Mouse (Mus musculus): Measurements from ENCODE around the gene Plekha1. TPM values are rescaled to one million over a fixed set of nuclear protein-coding genes. Genes with fewer than 3 reads are reported as not detected.

Plekha1 gene
- total RNA-seq, 4 experiments from 2014 or later = 94.6 to 101 (median 96.9) TPM

DNA sequence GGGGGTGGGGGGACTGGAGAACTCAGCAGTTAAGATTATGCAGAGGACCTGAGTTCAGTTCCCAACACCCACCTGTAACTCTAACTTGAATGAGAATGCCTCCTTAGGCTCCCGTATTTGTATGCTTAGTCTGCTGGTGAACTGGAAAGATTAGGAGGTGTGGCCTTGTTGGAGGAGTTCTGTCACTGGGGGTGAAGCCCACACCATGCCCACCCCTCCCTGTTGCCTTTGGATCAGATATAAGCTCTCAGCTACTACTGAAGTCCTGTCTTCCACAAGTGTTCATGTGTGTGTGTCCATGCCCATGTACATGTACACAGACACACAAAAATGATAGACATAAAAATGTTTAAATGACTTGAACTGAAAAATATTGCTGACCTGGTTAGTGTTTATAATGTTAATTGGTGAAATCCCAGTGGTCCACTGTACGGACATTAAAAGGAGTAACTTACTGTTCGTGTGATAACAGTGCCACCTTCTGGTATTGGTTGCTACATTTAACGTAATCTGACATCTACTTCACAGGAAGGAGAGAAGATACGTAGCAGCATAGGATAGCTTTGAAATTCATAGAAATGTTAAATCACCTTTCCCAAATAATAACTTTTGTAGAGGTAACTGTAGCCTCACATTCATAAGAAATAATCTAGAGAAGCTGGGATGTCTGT lies 49.3 kb downstream of the Plekha1 start:
- DNase-seq (ENCODE audit: low spot score in 2 of 2) = no peak

DNA sequence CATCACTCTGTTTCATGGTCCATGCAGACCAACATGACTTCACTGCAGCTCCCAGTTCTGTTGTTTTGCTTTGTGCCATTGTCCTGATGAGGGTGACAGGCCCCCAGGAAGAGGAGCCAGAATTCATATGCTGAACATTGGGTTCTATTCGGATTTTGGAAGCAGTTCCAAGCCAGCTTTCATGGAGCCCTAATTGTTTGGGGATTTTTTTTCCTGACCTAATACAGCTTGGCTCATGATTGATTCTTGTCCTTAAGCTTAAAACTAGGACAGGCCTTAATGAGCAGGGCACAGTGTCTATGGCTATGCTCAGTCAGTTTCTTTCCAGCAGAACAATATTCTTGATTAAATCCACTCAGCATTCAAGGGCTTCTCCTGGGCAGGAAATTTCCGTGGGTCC lies 52.7 kb downstream of the Plekha1 start:
- peak in 1 of 2 experiments; percentile 43 for DNase-seq (ENCODE audit: low spot score in 2 of 2)

DNA sequence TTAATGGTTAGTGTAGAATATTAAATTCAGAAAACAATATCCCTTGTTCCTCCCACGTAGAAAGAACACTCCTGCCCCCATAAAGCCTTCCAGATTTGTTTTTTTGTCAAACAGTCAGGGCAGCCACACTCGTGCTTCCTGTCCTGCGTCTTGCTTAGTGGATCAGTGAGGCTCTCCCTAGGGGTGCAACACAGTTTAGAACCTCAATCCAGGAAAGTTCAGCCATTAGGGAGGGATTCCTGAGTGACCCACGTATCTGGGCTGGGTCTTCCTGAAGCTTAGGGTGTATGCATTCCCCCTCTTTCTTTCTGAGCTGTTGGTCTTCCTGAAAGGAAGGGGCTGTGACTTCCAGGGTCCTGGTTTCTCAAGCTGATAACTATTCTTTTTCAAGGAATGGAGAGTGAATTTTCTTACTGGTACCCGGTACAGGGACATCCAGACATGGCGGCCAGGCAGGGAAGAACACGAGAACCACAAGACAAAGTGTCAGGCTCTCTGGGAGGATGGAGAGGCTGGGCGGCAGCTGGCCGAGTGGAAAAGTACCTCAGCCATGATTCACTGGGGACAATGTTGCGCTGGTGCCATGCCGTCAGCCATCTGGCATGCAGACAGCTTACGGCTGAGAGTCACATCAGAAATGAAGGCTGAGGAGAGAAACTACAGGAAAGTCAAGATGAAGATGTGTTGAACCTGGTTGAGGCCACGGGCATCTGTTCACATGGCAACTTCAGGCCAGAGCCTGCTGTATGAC lies 57.6 kb downstream of the Plekha1 start:
- no peak for DNase-seq (ENCODE audit: low spot score in 2 of 2)

DNA sequence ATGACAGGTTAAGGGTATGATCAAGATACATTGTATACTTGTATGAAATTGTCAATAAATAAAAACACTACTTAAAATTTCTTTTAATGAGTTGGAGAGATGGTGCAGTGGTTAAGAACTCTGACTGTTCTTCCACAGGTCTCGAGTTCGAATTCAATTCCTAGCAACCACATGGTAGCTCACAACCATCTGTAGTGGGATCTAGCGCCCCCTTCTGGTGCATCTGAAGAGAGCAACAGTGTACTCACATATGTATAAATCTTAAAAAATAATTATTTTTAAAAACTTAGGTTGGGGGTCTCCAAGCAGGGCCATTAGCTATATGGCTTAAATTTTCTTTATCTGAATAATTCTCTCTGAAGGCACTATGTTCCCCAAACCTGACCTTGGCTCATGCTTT lies 64.8 kb downstream of the Plekha1 start:
- no peak for DNase-seq (ENCODE audit: low spot score in 2 of 2)

DNA sequence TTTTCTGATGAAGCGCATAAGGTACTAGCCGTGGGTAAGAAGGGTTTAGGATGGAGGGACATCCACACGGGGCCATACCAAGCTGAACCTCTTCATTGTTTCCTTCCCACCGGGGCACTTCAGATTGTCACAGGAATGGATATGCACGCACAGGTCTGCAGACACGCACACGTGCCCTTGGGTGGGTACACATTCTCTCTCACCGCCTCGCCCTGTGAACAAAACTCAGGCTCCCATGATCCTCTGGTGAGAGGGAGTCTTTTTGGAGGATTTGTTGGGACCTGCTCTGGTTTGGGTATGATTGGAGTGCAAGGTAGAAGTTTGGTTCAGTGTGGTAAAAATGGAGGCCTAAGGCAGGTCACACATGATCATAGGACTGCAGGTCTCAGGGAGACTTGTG lies 67.4 kb downstream of the Plekha1 start:
- no peak for DNase-seq (ENCODE audit: low spot score in 2 of 2)

DNA sequence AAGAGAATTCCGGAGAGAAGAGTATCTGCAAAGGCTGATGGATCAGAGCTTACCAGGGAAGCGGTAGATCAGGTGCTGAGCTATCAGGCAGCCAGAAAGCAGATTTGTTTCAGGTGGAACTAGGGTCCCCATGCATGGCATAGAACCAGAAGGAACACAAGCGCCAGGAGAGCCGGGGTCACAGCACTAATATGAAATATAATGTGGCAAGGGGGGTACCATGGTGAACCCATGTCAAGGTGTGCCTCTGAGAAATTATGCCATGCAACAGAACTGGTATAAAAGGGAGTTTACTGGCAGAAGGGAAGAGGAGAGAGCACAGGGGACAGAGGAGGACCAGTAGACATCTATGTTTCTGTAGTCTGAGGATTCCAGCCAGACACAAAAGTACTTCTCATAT lies 69.1 kb downstream of the Plekha1 start:
- DNase-seq (ENCODE audit: low spot score in 2 of 2) = no peak

DNA sequence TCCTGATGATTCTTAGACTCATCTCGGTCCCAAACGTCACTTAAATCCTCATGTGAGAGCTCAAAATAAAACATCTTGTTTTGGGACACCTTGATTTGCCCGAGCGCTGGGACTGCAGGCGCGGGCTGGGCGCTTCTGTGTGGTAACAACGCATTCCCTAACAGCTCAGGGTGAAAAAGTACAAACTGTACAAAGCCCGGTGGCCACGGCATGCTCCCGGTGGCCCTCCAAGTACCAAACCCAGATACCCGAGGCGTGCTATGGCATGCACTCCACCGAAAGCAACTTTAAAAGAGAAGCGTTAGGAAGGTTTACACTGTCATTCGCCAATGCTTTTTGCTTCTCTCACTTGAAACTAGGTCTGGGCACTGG lies 69.9 kb downstream of the Plekha1 start:
- DNase-seq (ENCODE audit: low spot score in 2 of 2) = no peak

DNA sequence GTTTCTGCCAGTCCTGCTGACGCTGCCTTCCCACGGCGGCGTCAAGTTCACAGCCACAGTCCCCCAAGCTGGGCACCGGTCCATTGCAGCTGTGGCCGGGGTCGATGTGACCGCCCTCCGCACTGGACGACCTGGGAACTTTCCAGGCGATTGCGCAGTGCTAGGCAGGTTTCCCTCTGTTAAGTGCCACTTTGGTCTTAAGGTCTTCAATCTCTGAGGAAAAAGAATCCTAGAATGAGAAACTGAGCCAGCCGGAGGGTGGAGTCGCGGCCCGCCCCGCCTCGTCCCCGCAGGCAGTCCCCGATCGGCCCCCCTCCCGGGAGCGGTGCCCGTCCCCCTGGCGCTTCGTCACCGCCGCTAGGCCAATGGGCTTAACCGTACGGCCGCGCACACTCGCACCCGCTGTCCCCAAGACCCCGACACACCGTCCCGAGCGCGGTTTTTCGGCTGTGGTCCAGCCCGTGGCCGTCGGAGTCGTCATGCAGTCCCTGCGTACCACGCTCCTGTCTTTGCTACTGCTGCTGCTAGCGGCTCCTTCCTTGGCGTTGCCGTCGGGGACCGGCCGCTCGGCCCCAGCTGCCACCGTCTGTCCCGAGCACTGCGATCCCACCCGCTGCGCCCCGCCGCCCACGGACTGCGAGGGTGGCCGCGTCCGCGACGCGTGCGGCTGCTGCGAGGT lies 70.4 kb downstream of the Plekha1 start, which contains the start of gene Htra1:
Gene Htra1 (plus strand): TSS at position 319 of the 679 bp plus-strand sequence.
- peak; percentile 62 to 81 for DNase-seq (ENCODE audit: low spot score in 2 of 2)

DNA sequence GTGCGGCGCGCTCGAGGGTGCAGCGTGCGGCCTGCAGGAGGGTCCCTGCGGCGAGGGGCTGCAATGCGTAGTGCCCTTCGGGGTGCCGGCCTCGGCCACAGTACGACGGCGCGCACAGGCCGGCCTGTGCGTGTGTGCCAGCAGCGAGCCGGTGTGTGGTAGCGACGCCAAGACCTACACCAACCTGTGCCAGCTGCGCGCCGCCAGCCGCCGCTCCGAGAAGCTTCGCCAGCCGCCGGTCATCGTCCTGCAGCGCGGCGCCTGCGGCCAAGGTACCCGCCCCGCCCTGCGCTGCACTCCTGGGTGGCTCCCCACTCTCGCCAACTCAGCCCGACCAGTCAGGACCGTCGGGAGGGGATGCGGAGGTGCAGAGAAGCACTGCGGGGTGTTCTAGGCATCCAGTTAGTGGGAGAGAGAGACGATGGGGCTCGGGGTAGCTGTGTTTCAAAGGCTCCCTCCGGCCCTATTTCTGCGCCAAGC lies 71.0 kb downstream of the Plekha1 start:
- no peak for DNase-seq (ENCODE audit: low spot score in 2 of 2)

DNA sequence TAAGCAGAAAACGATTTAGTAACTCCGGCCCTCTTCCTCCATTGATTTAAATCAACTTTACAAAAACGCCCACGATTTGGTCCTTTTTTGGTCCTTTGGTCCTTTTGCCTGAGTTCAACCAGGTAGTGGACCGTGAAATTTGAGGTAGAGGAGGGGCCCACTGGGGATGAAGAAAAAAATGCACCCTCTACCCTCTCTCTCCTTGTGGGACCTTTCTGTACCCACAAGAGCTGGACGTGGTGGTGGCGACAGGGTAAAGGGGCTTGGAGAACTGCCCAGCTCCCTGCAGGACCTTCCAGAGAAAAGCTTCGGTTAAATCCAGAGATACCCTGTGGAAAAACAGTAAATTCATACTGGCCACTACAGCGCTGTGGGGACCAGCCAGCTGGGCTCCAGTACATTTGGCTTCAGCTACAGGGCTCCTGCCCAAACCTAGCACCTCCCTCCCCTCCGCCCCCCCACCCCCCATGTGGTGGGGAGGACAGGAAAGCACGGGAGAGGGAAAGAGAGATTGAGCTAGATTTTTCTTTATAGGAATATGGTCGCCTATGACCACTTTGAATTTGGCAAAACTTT lies 71.8 kb downstream of the Plekha1 start:
- DNase-seq (ENCODE audit: low spot score in 2 of 2) = no peak

DNA sequence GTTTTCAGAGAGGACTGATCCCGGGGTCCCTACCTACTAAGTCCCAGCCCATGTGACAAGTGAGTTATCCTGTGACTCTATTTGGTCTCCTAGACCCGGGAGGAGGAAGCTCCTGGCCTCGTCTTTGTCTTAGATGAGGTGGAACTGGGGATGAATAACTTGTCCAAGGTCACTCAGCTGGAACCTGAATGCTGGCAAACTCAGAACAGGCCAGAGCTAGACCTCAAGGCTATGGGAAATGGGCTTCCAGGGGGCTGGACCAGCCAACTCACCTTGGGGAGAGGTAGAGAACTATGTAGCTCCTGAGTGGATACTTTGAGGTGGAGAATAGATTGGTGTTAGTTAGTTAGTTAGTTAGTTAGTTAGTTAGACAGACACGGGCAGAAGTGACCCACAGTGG lies 72.4 kb downstream of the Plekha1 start:
- no peak for DNase-seq (ENCODE audit: low spot score in 2 of 2)

DNA sequence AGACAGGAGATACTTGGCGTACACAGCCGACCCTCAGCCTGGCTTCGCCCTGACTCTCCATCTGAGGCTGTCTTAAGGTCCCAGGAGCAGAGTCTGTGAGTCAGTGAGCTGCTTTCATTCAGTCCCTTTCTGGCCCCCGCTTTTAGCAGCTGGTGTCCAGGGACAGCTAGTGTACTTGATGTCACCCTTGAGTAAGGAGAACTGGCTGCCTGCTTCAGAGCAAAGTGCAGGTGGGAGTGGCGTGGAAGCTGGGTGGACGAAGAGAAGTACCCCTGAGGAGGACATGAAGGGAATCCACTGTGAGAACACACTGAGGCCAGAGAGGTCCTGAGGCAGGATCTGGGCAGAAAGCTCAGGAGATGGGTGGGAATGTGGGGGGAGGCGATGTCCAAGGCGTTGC lies 73.3 kb downstream of the Plekha1 start:
- DNase-seq (ENCODE audit: low spot score in 2 of 2) = no peak

DNA sequence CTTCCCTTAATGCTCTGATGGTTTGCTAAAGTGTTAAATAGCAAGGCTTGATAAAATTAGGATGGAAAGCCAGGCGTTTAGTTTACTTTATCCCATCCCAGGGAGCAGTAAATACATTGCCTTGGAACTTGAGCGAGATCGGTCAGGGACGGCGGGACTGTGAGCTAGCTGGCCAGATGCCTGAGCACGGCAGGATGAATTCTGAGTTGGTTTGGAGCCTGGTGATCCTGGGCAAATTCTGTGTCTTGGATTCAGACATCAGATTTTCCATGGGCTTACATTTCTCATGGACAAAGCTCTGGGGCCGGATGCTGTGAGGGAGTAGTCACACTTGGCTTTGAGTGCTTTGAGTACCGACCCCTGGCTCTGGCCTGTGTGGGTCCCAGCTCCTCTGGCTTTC lies 75.2 kb downstream of the Plekha1 start:
- no peak for DNase-seq (ENCODE audit: low spot score in 2 of 2)

DNA sequence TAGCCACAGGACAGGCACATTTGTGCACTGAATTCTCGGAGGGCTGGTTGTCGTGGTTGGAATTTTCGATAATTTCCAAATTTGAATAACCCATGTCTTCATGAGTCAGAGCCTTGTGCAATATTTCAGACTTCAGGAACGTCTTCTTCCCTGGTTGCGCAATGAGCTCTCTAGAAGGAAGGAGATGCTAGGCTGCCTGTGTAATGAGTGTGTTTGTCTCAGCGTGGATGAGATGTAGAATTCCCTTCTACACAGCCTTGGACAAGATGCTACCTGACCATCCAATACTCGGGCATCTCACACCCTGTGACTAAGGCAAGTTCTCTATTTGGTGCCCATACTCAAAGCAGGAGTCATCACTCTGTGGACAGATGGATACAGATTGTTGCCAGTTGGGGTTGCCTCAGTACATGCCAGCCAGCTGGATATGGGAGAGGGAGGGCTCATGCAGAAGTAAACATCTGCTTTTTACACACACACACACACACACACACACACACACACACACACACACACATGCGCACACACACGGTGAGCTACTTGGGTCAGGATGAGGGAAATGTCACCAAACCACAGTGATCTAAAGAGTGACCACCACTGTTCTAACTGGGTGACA lies 77.8 kb downstream of the Plekha1 start:
- no peak for DNase-seq (ENCODE audit: low spot score in 2 of 2)

DNA sequence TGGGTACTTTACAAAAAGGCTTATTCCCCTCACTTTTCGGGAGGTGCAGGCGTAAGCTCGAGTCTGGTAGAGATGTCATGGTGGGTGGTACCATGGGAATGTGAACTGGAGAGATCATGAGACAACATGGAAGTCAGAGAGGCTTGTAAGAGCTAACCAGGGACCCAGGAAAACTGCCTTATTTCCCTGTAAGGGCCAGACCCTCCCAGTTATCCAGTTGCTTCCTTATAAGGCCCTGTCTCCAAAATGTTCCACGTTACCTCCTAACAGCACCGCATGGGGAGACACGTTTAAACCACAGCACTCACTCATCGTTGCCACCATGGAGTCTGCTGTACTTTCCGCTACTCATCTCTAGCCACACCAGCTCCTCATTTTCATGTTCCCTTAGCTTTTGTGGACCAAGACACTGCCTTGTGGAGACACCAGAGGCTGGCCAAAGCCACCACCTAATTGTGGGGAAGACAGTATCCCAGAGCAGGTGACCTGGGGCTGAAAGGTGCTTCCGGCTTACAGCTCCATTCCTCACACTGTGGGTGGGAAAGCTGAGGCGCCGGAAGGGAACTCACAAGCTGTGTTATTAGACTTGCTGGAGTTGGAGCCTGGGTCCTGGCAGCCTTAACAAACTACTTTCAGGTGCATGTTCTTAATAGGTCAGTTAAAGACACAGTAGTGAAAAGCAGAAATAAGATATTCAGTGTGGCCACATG lies 79.4 kb downstream of the Plekha1 start:
- no peak for DNase-seq (ENCODE audit: low spot score in 2 of 2)

DNA sequence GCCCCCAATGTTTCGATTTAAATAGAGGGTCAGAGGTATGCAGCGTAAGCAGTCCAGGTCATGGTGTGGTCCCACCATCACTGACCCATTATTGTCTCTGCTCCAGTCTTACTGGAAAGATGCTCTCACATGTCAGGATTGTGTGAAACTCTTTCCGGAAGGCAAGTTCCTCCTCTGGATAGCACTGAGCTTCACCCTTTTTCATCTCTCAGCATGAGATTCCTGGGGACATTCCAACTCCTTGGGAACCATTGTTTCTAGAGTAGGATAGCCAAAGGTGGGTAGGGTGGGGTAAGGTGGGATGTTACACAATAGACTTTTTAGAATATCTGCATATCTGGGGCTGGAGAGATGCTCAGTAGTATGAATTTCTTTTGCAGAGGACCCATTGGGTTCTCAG lies 80.2 kb downstream of the Plekha1 start:
- DNase-seq (ENCODE audit: low spot score in 2 of 2) = no peak

DNA sequence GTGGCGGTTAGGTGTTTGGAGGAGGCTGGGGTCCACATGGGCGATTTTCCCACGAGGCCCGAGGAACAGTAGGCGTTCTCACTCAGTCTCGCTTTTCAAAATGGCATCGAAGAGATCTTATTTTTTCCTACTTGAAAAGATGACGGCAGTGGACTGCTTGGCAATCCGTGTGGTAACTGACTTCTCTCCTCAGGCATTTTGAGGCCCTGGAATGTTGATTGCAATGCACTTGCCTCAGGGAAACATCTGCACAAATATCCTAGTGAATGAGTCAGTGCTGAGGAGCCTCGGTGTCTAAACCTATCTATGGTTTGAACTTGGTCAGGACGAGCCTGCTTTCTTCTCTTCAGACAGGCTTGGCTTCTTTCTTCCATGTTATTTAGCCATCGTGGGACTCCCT lies 80.7 kb downstream of the Plekha1 start:
- no peak for DNase-seq (ENCODE audit: low spot score in 2 of 2)

DNA sequence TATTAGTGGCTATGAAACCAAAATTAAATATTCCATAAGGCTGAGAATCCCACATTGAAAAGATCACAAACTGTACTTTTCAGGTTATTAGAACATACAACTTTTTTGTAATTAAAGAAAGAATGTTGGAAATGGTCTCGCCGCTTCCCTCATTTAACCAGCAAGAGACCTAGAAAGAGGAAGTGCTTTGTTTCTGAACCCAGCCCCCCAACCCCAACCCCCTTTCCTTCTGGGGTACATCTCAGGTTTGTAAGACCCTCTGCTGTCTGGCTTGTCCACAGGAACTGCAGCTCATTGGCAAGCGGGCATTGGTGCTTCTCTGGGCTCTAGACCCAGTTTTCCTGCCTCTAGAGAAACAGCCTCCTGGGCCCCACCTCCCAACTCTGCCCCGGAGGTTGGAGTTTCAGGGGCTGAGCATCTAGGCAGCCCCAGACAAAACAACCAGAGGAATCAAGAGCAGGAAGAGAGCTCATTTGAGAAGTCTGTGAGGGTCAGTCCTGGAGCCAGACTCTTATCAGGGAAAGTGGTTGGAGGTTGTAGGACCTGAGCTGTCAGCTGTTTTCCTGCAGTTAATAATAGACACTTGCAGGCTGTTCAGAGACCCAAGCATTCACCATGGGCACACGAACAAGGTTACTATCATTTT lies 83.1 kb downstream of the Plekha1 start:
- DNase-seq (ENCODE audit: low spot score in 2 of 2) = no peak

DNA sequence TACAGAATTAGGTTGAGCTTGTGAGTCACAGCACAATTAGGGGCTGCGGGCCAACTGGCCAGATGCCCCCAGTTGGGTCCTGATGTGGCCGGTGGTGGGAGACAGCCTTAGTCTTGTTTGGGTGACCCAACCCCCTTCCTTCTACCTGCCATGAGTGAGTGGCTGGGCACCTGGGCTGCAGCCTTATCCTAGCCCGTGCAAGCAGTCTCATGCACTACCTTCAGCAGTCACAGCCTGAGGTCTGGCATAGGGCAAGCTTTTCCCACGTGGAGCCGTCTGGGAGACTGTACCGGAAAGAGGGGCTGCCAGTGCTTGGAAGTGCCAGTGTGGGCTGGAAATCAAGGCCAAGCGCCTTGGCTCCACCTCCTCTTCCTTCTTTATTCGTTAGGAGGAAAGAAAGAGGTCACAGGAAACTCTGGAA lies 83.8 kb downstream of the Plekha1 start:
- peak in 1 of 2 experiments; percentile 51 for DNase-seq (ENCODE audit: low spot score in 2 of 2)

DNA sequence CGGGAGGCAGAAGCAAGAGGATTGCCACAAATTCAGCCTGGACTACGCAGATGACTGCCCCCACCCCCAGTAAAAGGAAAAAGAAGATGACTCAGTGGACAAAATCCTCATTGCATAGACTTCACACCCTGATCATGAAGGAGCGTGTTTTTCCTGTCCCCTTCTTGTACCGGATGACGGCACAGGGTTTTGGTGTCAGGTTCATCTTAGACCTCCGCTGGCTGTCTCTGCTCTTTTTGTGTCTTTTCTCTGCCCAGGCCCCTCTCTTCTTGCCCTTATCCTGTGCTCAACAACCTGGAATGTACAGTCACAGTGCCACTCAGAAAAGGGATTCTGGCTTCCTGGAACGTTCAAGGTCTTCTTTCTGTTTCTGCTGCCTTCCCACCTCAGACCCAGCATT lies 84.9 kb downstream of the Plekha1 start:
- DNase-seq (ENCODE audit: low spot score in 2 of 2) = no peak

Measured in left cerebral cortex, adult 8-10 months (tissue).